Mouse (Mus musculus) neural tube, embryonic 10.5 days (tissue): ENCODE measurements at regions not wholly inside any gene's neighbourhood (a gene's known extent, or its start where the extent isn't known, plus 50 kb on each side); places are given as distances from the start of the nearest gene placed in this dataset.

Source experiments
- DNase-seq: peaks from one replicate; pipeline ENCODE4 v3.0.0-alpha.2; 2017; ENCODE audit warnings: low spot score; ENCODE audit errors: extremely low spot score

- no peak for DNase-seq
These were observed 53.8 kb upstream of the Tbx18 start for GRCm38 (mm10) chr9:87784872-87785271.

GRCm38 (mm10) chr9:87811746-87812145 is 80.7 kb upstream of the Tbx18 start:
- DNase-seq, result no peak

- DNase-seq, result no peak
These were observed 91.2 kb upstream of the Tbx18 start for GRCm38 (mm10) chr9:87822276-87822675.

- DNase-seq, result no peak
These were observed 93.7 kb upstream of the Tbx18 start for GRCm38 (mm10) chr9:87824691-87825230.

GRCm38 (mm10) chr9:87843898-87844297 is 112.8 kb upstream of the Tbx18 start:
- DNase-seq, result no peak

- no peak for DNase-seq
These were observed 113.4 kb upstream of the Tbx18 start for GRCm38 (mm10) chr9:87844453-87844852.

- DNase-seq, result no peak
These were observed 117.8 kb upstream of the Tbx18 start for GRCm38 (mm10) chr9:87848882-87849281.

GRCm38 (mm10) chr9:87850133-87850532 is 119.1 kb upstream of the Tbx18 start:
- no peak for DNase-seq

GRCm38 (mm10) chr9:87861588-87861987 is 130.5 kb upstream of the Tbx18 start:
- no peak for DNase-seq

- no peak for DNase-seq
These were observed 134.2 kb upstream of the Tbx18 start for GRCm38 (mm10) chr9:87865236-87865635.

- DNase-seq, result no peak
These were observed 141.4 kb upstream of the Tbx18 start for GRCm38 (mm10) chr9:87872384-87872905.

GRCm38 (mm10) chr9:87882587-87882986 is 151.5 kb upstream of the Tbx18 start:
- no peak for DNase-seq

GRCm38 (mm10) chr9:87883069-87883468 is 152.0 kb upstream of the Tbx18 start:
- DNase-seq, result no peak

GRCm38 (mm10) chr9:87894051-87894450 is 163.0 kb upstream of the Tbx18 start:
- DNase-seq, result no peak

GRCm38 (mm10) chr9:87894596-87894995 is 163.5 kb upstream of the Tbx18 start:
- no peak for DNase-seq

- no peak for DNase-seq
These were observed 164.5 kb upstream of the Tbx18 start for GRCm38 (mm10) chr9:87895526-87895925.

GRCm38 (mm10) chr9:87897336-87897735 is 166.3 kb upstream of the Tbx18 start:
- DNase-seq, result no peak

- DNase-seq, result no peak
These were observed 168.3 kb upstream of the Tbx18 start for GRCm38 (mm10) chr9:87899368-87899767.

- DNase-seq, result no peak
These were observed 168.7 kb upstream of the Tbx18 start for GRCm38 (mm10) chr9:87899800-87900199.

- DNase-seq, result no peak
These were observed 190.2 kb upstream of the Tbx18 start for GRCm38 (mm10) chr9:87921291-87921690.

- DNase-seq, result no peak
These were observed 194.1 kb upstream of the Tbx18 start for GRCm38 (mm10) chr9:87925151-87925550.

- DNase-seq, result no peak
These were observed 202.2 kb upstream of the Tbx18 start for GRCm38 (mm10) chr9:87933230-87933629.

- no peak for DNase-seq
These were observed 221.4 kb upstream of the Tbx18 start for GRCm38 (mm10) chr9:87952426-87952825.

- no peak for DNase-seq
These were observed 223.9 kb upstream of the Tbx18 start for GRCm38 (mm10) chr9:87954941-87955340.
